Mouse (Mus musculus) left cerebral cortex, postnatal 14 days (tissue): ENCODE measurements at regions not wholly inside any gene's neighbourhood (a gene's known extent, or its start where the extent isn't known, plus 50 kb on each side); places are given as distances from the start of the nearest gene placed in this dataset.

ENCODE experiments used
- DNase-seq, 2 experiments: peaks; one replicate each; pipeline ENCODE4 v3.0.0; 2021 to 2022; ENCODE audit warnings: low spot score in 2 of 2, mixed read lengths in 1 of 2
- intact Hi-C: fragments of 180-260 bp; cut with DNase I; formaldehyde crosslinking; loops from one replicate; pipeline ENCODE4 v1.15.1; 2025

GRCm38 (mm10) chr3:81482742-81483141, 446.5 kb downstream of the Pdgfc start:
- DNase-seq: no peak
- intact Hi-C loops: loop anchor here (5.0 kb wide), 1 partner anchor 445 kb away; the partner anchor contains the start of gene Pdgfc

DNA sequence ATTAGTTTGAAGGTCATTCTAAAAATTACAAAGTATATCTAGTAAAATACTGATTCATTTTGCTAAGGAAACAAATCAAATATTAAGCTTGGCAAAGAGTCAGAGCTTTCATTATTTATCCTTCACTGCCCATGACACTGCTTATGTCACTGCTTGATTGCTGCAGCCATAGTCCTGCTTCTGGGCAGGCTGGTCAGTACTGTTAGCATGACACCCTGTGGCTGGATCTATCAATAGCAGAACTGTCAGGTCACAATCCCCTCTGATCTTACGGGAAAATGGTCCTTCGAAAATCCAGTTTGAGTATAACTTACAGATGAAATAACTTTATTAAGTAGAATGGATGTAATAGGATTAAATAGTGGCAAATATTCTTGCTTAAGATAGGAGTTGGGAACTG, 447.1 kb downstream of the Pdgfc start:
- DNase-seq: no peak
- intact Hi-C loops: loop anchor here (5.0 kb wide), 1 partner anchor 446 kb away; the partner anchor contains the start of gene Pdgfc

GRCm38 (mm10) chr3:81505316-81505715, 427.1 kb upstream of the Ctso start:
- DNase-seq: no peak
- intact Hi-C loops: no loop called here

DNA sequence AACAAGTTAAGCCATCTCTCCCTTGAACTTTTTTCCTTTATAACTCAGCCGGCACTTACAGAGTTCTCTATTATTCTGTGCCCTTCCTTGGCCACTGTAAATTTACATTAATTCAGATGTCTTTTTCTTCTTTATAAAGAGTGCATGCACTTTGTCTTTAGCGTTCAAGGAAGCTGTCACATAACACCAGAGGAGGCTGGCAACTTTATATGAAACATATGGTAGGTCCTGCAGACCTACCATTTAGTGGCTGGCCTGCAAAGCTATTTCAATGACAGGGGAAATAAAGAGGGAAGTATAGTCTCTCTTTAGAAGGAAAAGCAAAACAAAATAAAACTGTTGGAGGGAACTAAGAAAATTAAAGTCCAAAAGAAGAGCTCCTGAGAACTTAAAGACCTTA, 423.8 kb upstream of the Ctso start:
- intact Hi-C loops: no loop called here
- no peak for DNase-seq

DNA sequence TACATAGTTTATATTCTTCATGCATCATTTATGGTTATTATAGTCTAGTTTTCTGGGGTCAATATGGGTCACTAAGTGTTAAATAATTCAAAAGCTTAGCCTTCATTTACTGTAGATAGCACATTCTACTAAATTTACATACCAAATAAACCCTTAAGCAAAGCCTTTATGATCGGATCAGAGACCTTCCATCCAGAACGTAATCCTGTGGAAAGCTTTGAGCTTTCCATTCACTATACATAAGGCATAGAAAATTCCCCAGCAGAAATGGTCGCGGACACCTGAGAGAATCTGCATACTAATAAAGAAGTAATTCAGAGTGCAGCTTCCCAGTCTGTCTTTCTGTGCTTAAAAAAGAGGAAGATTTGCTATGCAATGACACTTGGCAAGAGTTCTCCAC, 410.6 kb upstream of the Ctso start:
- DNase-seq: no peak
- intact Hi-C loops: no loop called here

DNA sequence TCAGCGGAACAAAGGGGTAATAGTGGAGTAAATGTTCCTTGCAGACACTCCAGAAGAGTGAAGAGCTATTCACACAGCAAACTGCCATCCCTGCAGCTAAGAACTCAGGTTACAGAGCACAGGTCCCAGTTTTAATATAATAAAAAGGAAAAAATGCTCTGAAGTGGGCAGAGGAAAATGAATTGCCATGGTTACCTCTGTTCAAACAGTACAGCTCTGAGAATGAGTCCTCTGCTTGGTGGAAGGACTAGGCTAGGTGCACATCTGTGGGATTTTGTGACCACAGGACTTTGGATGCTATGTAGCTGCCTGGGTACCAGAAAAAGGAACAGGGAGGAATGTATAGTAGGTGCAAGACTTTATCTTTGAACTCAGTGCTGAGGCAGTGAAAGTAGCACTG, 401.5 kb upstream of the Ctso start:
- DNase-seq: no peak
- intact Hi-C loops: no loop called here

GRCm38 (mm10) chr3:81535448-81536205, 396.8 kb upstream of the Ctso start:
- intact Hi-C loops: no loop called here
- no peak for DNase-seq

- intact Hi-C loops: no loop called here
- no peak for DNase-seq
Measured at GRCm38 (mm10) chr3:81554773-81555172, 377.6 kb upstream of the Ctso start.

GRCm38 (mm10) chr3:81562610-81563258, 369.7 kb upstream of the Ctso start:
- DNase-seq: no peak
- intact Hi-C loops: no loop called here

DNA sequence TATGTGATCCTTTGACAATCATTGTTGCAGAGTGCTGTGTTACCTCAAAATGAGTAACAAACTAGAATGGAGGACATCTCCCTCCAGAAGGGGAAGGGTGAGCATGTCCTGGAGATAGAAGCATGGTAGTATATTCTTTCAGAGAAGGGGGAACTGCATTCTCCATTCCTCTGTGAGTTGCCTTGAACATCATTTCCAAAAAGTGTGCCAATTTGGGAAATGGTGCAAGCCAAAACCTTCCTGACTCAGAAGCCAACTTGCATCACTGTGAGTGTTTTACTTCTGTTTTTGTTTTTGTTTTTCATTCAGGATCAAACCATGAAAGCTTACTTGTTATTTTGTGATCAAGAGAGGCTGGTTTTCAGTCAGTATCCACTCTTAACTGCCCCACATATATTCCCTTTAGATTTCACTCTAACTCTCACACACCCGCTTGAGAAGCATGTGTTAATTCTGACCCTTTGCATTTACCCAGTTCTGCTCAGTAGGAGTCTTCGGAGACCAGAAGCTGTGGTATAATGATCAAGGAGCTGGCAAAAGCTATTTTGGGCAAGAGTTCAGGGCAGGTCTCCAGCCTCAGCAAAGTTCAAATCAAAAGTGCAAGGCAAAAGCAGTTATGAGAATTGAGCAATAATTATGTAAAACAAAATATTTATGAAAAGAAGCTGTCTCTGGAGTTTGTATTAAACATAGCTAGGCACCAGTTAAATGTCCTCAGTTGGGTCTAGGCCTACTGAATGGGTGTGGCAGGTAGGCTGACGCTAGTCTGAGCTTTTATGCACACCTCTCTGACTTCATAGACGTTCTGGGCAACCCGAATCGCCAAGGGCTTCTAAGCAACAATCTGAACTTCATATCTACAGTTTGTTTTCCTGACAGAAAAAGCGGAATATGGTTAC, 368.3 kb upstream of the Ctso start:
- no peak for DNase-seq
- intact Hi-C loops: no loop called here

GRCm38 (mm10) chr3:81564757-81565063, 367.7 kb upstream of the Ctso start:
- DNase-seq: no peak
- intact Hi-C loops: no loop called here

DNA sequence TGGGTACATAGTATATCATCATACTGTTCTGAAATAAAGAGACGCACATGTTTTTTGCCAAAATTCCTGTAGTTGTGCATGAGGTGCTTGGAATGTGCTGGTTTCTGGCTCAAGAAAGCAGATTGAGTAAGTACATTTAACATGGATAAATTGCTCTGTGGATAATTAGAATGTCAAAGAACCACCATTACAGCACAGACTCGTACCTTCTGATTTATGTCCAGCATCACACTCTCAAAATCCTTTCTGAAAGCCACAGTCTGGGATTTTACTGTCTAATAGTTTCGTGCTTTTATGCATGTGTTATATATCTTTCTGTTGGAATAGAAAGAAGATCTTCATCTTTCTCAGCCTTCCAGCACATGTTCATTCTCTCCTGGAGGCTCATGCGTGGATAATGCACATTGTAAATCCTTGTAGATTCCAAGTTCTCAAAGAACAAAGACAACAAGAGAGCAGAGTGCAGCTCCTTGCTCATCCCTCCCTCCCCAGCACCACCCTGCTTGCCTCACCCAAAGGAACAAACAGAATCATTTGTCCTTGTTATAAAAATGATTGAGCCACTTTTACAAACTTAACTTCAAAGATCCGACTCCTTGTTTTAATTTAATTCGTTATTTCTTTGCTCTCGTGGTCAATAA, 348.9 kb upstream of the Ctso start:
- intact Hi-C loops: no loop called here
- DNase-seq: no peak

GRCm38 (mm10) chr3:81589109-81589508, 343.3 kb upstream of the Ctso start:
- DNase-seq: peak; percentile 9 to 26
- intact Hi-C loops: no loop called here

GRCm38 (mm10) chr3:81629157-81629556, 303.2 kb upstream of the Ctso start:
- intact Hi-C loops: no loop called here

GRCm38 (mm10) chr3:81658490-81658889, 273.9 kb upstream of the Ctso start:
- intact Hi-C loops: no loop called here
- DNase-seq: no peak

More at GRCm38 (mm10) chr3:81629157-81629556, 303.2 kb upstream of the Ctso start:
- no peak for DNase-seq

- peak in 1 of 2 experiments; percentile 6 for DNase-seq
- intact Hi-C loops: no loop called here
Measured at GRCm38 (mm10) chr3:81661620-81662019, 270.8 kb upstream of the Ctso start.

- no peak for DNase-seq
- intact Hi-C loops: no loop called here
Measured at GRCm38 (mm10) chr3:81666262-81666661, 266.1 kb upstream of the Ctso start.

DNA sequence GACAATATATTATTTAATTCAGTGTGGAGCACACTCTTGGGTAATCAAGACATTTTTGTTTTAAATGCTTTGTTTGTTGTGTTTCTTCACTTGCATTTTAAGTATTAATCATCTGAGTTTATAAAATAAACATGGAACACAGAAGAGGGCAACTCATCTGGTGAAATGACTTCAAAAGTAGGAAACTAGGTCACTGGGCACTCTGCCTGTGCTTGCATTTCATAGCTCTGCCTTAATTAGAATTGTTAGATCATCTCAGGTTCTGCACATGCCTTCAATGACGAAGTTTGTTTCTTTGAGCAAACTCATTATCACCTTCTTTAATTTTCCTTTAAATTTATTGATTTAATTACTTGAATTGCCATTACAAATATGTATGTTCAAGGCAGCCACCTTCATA, 255.8 kb upstream of the Ctso start:
- DNase-seq: peak; percentile 18 to 40
- intact Hi-C loops: no loop called here

GRCm38 (mm10) chr3:81701974-81702697, 230.3 kb upstream of the Ctso start:
- DNase-seq: peak; percentile 7 to 45
- intact Hi-C loops: no loop called here
